Mouse (Mus musculus) limb, embryonic 15.5 days (tissue): ENCODE measurements around the gene Gtse1. TPM values are rescaled to one million over a fixed set of nuclear protein-coding genes. Genes with fewer than 3 reads are reported as not detected.

Experiments
- ATAC-seq: fragments of 200-750 bp; cut with Nextera tagmentation; 2 replicates; pipeline ENCODE4 v1.8.0; 2017; ENCODE audit warnings: low read depth, moderate TSS enrichment; ENCODE audit not compliant: insufficient number of reproducible peaks, low FRiP score, low TSS enrichment
- H3K27ac ChIP-seq: fragments of 300-500 bp; sonication (generic); 2 replicates; pipeline ENCODE4 v1.5.1; 2015; ENCODE audit warnings: moderate library complexity, mild to moderate bottlenecking, inconsistent platforms
- H3K27me3 ChIP-seq: fragments of 300-500 bp; sonication (generic); 2 replicates; pipeline ENCODE4 v1.6.1; 2015; ENCODE audit warnings: inconsistent platforms
- H3K36me3 ChIP-seq: fragments of 300-500 bp; sonication (generic); 2 replicates; pipeline ENCODE4 v1.6.1; 2015; ENCODE audit warnings: inconsistent platforms
- H3K4me1 ChIP-seq: fragments of 300-500 bp; sonication (generic); 2 replicates; pipeline ENCODE4 v1.6.1; 2015; ENCODE audit warnings: inconsistent platforms
- H3K4me2 ChIP-seq: fragments of 300-500 bp; sonication (generic); 2 replicates; pipeline ENCODE4 v1.6.1; 2015; ENCODE audit warnings: mild to moderate bottlenecking, inconsistent platforms
- H3K4me3 ChIP-seq: fragments of 300-500 bp; sonication (generic); 2 replicates; pipeline ENCODE4 v1.5.1; 2015; ENCODE audit warnings: mild to moderate bottlenecking, inconsistent platforms
- H3K9ac ChIP-seq: fragments of 300-500 bp; sonication (generic); 2 replicates; pipeline ENCODE4 v1.6.1; 2015; ENCODE audit warnings: inconsistent platforms
- H3K9me3 ChIP-seq: fragments of 300-500 bp; sonication (generic); 2 replicates; pipeline ENCODE4 v1.6.1; 2016; ENCODE audit warnings: inconsistent platforms
- WGBS: fragments of 180-500 bp; shearing (Covaris S2); methylation state at CpG from one replicate; pipeline ENCODE4 v1.1.7; 2015; 5-methylcytosine and 5-hydroxymethylcytosine counted together
- polyA plus RNA-seq: library from polyadenylated mRNA; unstranded; fragments of >200 nt; fragmentation: Nextera tagmentation; extraction: Ambion mirVana; gene quantifications from 2 replicates; pipeline ENCODE4 v1.2.1, GENCODE M21; 2015

Gene Gtse1
- polyA plus RNA-seq, result 19.5 and 19.6 TPM in 2 replicates

DNA sequence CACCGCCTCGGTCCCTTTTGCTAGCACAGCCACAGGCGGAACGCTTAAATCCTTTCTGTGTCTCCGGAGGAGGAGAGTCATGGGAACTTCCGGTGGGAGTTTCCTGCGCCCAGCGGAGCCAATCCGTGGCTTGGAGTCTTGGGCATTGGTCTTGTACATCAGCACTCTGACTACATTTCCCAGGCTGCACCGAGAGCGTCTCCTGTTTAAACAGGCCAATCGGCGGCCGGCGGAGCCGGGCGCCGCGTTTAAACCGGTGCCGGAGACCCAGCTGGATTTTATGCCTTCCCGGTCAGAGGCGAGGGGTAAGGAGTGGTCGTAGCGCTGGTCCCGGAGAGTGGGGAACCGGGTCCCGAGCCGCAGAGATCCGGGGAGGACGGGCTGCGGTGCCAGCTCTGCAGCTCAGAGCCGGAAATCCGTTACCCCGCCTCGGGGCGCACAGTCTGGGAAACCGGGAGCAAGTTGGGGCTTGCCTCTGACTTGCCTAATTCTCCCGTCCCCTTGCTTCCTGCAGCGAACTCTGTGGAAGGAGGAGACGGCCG is at the start of gene Gtse1:
Gene Gtse1 (plus strand): TSS at position 256 of the 542 bp plus-strand sequence.
- Histone ChIP-seq H3K4me3 (peak within 1 kb of the TSS; percentile 77), H3K27me3 (no peaks in the 10 kb centered on the region), H3K9ac (peak within 1 kb of the TSS; percentile 64), H3K36me3 (peaks cover 29% of the 10 kb centered on the region), H3K27ac (peak within 1 kb of the TSS; percentile 75), H3K4me1 (peaks cover 24% of the 10 kb centered on the region), H3K9me3 (no peaks in the 10 kb centered on the region), H3K4me2 (peak within 1 kb of the TSS; percentile 89)
- WGBS, result under 1% methylated on average over 42 of the region's 42 CpGs
- peak; percentile 95 for ATAC-seq

DNA sequence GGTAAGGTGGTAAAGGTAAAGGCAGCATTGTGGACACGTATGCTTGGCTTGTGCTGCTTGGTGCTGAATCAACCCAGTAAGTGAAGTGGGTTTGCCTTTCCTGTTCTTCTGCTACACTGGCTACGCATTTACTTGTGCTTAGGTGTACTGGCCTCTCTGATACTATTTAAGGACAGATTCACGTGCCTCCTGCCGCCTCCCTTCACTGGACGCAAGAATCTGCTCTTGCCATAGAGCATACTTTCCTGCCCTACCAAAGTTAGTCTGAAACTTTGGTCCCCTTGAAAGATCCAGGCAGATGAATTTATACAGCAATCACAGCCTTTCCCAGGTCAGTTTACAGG is 49.1 kb upstream of the Gtse1 start:
- no peaks in the 10 kb centered on the region for H3K9me3 ChIP-seq
- H3K36me3 ChIP-seq, result peaks cover 5% of the 10 kb centered on the region; the same call in 1 of the 2 replicates
- H3K27ac ChIP-seq, result no peak overlapping the region
- no peak for ATAC-seq
- H3K9ac ChIP-seq, result peak overlapping the region; percentile 59; the same call in 1 of the 2 replicates
- peak overlapping the region; percentile 69 for H3K4me2 ChIP-seq
- no peaks in the 10 kb centered on the region for H3K27me3 ChIP-seq
- H3K4me3 ChIP-seq, result peak overlapping the region; percentile 62
- peaks cover 11% of the 10 kb centered on the region for H3K4me1 ChIP-seq
- 80% methylated on average over 5 of the region's 5 CpGs for WGBS

DNA sequence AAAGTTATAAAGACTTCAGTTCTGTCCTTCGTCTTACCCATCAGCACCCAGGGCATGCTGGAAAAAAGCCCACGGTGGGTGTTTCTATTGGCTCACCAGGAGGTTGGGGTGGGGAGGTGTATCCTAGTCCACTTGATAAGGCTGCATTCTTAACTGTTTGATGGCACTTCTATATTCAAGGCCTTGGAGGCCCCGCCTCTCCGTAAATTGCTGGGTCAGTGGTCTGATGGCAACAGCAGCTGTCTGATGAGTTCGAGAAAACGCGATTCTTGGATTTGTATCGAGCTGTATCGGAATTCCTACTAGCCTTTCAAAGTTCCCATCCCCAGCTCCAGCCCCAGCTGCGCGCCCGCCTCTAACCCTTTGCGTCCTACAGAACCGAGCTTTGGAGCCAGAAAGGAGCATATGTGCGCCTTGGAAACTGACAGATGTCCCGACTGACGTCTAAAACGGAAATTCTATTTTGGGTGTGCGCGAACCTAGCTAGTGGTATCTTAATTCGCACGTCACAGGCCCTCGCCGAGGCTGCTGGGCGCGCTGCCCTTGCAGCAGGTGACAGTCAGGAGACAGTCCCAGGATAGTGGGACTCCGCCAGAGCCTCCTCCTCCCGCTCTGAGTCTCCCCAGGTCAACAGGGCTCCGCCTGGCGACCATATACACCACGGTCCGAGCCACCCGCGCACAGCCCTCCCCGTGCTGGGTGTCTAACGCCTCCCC is 48.6 kb upstream of the Gtse1 start:
- ATAC-seq, result peak; percentile 75
- Histone ChIP-seq H3K9ac (peak overlapping the region; percentile 59), H3K27me3 (no peaks in the 10 kb centered on the region), H3K4me1 (peaks cover 11% of the 10 kb centered on the region), H3K36me3 (peaks cover 5% of the 10 kb centered on the region; the same call in 1 of the 2 replicates), H3K27ac (peak overlapping the region; percentile 92), H3K9me3 (no peaks in the 10 kb centered on the region; the same call in 1 of the 2 replicates), H3K4me3 (peak overlapping the region; percentile 62), H3K4me2 (peak overlapping the region; percentile 69)
- WGBS, result 5% methylated on average over 35 of the region's 36 CpGs

DNA sequence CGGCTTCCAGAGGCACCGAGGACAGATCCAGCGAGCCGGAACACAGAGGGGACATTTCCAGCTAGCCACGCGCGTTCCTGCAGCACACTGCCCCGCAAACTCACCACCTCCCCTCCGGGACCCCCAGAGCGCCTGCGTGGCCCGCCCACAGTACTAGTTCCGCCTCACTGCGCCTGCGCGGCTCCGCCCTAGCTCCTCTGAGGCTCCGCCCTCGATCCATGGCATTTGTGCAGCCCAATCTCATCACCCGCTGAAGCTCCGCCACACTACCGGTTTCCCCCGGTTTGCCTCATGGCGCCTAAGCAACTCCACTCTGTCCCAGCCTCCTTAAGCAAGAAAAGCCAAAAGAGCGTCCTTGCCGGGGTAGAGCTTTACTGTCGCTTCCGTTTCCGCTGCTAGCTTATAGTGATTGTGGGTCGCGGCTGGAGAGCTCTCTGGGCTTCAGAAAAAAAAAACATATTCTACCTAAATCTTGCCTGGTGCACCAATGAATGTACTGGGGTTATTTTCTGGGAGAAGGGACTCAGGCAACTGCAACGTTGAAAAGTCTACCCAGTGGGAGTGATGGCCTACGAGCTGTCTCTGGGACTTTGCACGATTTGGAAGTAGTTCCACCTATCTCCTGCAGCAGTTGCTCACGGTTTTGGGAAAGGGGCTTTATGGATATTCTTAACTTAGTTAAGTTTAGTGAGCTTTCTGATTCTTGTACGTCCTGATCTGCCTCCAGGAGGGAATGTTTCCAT is 47.8 kb upstream of the Gtse1 start, which contains the start of gene Cdpf1:
Gene Cdpf1 (minus strand): TSS at position 163 of the 743 bp plus-strand sequence.
- Histone ChIP-seq H3K4me2 (peak within 1 kb of the TSS; percentile 69), H3K9ac (peak within 1 kb of the TSS; percentile 59), H3K36me3 (peaks cover 5% of the 10 kb centered on the region; the same call in 1 of the 2 replicates), H3K4me3 (peak within 1 kb of the TSS; percentile 62), H3K9me3 (no peaks in the 10 kb centered on the region; the same call in 1 of the 2 replicates), H3K27me3 (no peaks in the 10 kb centered on the region), H3K4me1 (peaks cover 11% of the 10 kb centered on the region), H3K27ac (peak within 1 kb of the TSS; percentile 92)
- ATAC-seq, result peak; percentile 91
- WGBS, result 2% methylated on average over 36 of the region's 36 CpGs

DNA sequence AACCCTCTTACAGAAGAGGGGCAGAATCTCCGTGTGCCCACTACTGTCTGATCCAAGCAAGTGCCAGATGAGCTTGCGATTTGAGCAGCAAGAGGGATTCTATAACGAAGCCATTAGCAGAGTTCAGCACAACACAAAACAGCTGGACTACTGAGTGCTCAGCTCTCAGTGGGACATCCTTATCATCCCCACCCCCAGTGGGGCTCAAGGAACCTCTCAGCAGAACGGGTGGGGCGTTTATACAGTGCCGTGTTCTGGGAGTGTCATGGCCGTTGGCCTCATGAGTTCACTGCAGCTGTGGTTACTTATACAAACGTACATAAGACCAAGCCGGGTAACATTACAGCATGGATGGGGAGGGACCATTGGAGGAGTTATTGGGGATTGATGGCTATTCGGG is 46.1 kb upstream of the Gtse1 start:
- Histone ChIP-seq H3K4me2 (no peak overlapping the region), H3K9me3 (no peaks in the 10 kb centered on the region; the same call in 1 of the 2 replicates), H3K27ac (no peak overlapping the region), H3K4me3 (no peak overlapping the region), H3K36me3 (no peaks in the 10 kb centered on the region), H3K27me3 (no peaks in the 10 kb centered on the region), H3K9ac (no peak overlapping the region), H3K4me1 (peaks cover 11% of the 10 kb centered on the region)
- ATAC-seq, result no peak
- WGBS, result 70% methylated on average over 10 of the region's 10 CpGs

DNA sequence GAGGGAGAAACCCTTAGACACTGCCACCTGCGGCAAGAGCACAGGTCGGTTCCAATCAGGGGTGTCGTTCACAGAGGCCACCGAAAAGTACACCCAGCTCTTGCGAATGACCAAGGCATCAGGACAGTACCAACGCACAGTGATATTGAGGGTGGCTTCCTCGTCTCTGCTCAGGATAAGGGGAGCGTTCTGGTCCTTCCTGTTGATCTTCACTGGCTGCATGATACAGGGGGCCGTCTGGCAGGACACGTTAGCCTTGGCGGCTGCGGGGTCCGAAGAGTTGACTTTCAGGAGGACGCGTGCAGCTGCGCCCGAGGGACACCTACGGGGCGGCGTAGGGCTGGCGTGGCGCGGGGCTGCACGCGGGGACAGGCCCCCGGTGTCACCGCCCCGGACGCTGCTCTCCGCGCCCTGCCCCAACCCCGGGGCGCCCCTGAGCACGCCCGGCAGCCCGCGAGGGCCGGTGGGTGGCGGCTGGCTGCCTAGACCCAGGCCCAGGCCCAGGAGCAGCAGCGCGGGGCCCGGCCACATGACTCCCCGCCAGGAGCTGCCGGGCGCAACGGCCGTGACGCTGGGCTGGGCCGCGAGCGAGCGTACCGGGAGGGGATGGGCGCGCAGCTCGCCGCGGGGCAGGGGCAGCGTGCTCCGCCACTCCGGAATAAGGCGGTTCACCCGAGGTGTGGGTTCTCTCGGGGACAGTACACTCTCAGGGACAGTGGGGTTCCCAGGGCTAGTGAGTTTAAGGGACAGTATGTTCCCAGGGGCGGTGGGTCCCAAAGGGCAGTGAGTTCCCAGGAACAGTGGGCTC is 38.1 kb upstream of the Gtse1 start, which contains the start of gene Pkdrej:
Gene Pkdrej (minus strand): TSS at position 532 of the 808 bp plus-strand sequence.
- Histone ChIP-seq H3K4me2 (peak within 1 kb of the TSS; percentile 93), H3K27me3 (peaks cover 12% of the 10 kb centered on the region; the same call in 1 of the 2 replicates), H3K9me3 (no peaks in the 10 kb centered on the region; the same call in 1 of the 2 replicates), H3K4me3 (peak within 1 kb of the TSS; percentile 52), H3K4me1 (peaks cover 13% of the 10 kb centered on the region), H3K9ac (peak within 1 kb of the TSS; percentile 64), H3K27ac (no peak within 1 kb of the TSS), H3K36me3 (no peaks in the 10 kb centered on the region)
- 1% methylated on average over 65 of the region's 65 CpGs for WGBS
- peak; percentile 61 for ATAC-seq

DNA sequence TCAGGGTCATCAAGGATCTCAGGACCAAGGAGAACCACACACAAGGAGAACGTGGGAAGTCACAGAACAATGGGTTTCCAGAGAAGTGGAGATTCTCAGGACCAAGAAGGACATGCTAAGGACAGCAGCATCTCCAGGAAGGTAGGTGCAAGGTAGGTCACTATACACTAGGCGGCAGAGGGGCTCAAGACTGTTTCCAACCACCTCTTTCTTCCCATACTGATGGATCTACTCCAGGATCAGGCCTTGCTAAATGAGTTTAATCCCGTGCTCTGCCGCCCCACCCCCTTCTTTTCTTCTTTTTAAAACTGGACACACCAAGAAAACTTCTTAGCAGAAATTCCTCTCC is 37.6 kb upstream of the Gtse1 start:
- WGBS, result 10% methylated on average over 4 of the region's 4 CpGs
- ATAC-seq, result peak; percentile 24; the same call in 1 of the 2 replicates
- Histone ChIP-seq H3K27me3 (peaks cover 12% of the 10 kb centered on the region; the same call in 1 of the 2 replicates), H3K4me1 (peaks cover 13% of the 10 kb centered on the region), H3K27ac (no peak overlapping the region), H3K9me3 (no peaks in the 10 kb centered on the region), H3K36me3 (no peaks in the 10 kb centered on the region), H3K9ac (peak overlapping the region; percentile 64), H3K4me3 (peak overlapping the region; percentile 52), H3K4me2 (peak overlapping the region; percentile 93)

DNA sequence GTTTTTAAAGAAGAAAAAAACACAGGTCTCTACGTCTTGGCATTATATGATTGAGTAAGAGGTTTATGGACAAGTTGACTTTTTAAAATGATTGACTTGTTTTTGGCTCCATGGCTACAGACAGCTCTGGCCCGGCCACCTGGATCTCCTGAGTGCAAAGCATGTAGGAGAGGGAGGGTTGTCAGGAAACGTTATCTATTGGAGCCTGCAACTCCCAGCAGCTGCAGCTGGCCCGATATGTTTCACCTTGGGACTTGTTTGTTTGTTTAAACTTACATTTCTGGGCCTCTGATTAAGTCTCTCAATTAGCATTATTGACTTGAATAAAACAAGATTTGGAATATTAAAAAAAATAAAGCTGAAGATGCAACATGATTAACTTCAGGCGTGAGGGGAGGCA is 32.9 kb upstream of the Gtse1 start:
- Histone ChIP-seq H3K4me3 (no peak overlapping the region), H3K36me3 (no peaks in the 10 kb centered on the region), H3K27me3 (no peaks in the 10 kb centered on the region), H3K4me2 (no peak overlapping the region), H3K9me3 (no peaks in the 10 kb centered on the region), H3K9ac (no peak overlapping the region), H3K27ac (no peak overlapping the region), H3K4me1 (peaks cover 10% of the 10 kb centered on the region)
- WGBS, result 56% methylated on average over 5 of the region's 5 CpGs
- ATAC-seq, result no peak

DNA sequence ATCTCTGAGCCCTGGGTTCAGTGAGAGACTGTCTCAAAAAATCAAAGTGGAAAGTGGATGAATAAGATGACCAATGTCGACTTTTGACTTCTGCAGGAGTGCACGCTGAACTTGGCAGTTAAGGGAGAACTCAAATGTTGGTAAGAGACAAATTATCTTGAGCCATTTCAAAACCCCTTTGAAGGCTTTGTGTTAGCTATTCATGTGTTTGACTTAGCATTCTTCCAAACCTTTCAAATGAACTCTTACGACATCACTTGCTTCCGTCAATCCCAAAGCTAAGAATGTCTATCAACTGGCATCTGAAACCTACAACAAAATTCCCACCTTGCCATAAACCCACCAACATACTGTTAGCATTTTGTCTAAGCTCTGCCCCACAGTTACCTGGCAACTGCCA is 31.5 kb upstream of the Gtse1 start:
- Histone ChIP-seq H3K27ac (no peak overlapping the region), H3K4me2 (no peak overlapping the region), H3K9me3 (no peaks in the 10 kb centered on the region), H3K9ac (no peak overlapping the region), H3K27me3 (no peaks in the 10 kb centered on the region), H3K4me1 (peaks cover 16% of the 10 kb centered on the region), H3K36me3 (no peaks in the 10 kb centered on the region), H3K4me3 (no peak overlapping the region)
- no peak for ATAC-seq
- WGBS, result 86% methylated on average over 4 of the region's 4 CpGs

DNA sequence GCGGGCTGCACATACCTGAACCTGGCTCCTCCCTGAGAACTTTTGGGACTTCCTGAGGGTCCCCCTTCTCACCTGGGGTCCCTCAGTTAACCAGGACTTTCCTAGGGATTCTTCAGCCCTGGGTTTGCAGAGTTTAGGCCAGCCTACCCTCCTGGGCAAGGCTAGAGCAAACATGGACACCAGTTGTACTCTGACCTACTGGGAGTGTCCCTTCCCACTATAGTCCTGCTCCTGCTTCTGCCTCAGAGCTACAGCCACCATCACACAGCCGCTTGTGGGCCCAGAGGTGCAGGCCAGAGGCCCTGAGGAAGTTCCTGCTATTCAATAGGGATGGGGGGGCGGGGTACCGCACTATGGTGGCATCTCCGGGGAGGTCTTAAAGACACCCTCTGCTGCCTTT is 30.1 kb upstream of the Gtse1 start:
- no peak overlapping the region for H3K4me2 ChIP-seq
- no peaks in the 10 kb centered on the region for H3K27me3 ChIP-seq
- H3K4me1 ChIP-seq, result peaks cover 17% of the 10 kb centered on the region
- H3K9me3 ChIP-seq, result no peaks in the 10 kb centered on the region
- H3K36me3 ChIP-seq, result no peaks in the 10 kb centered on the region
- no peak overlapping the region for H3K27ac ChIP-seq
- ATAC-seq, result no peak
- H3K9ac ChIP-seq, result no peak overlapping the region
- WGBS, result 82% methylated on average over 5 of the region's 5 CpGs
- no peak overlapping the region for H3K4me3 ChIP-seq

DNA sequence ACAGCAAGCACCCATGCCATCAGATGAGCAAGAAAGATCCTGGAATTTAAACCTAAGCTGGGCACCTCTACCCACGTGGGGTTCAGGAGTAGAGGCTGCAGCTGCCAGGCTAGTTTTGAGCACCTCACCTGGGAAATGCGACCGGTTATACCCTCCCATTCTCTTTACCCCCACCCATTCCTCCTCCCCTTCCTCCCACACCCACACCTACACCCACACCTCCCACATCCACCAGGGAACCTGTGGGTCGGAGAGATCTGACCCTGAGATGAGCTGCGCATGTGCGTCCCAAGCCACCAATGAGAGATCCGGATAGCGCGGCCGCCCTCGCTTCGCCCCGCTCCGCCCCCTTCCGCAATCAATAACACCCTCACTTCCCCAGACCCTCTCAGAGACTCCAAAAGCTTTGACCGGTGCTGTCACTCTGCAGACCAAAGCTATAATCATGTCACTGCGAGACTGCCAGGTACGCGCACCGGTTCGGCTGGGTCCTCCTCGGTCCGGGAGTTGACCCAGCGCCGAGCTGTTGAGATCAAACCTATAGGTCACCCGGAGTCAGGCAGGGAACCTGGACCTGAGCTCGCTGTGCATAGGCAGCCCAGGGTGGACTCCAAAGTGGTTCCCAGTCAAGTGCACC is 27.5 kb upstream of the Gtse1 start, which contains the start of gene Ttc38:
Gene Ttc38 (plus strand): TSS at position 353 of the 637 bp plus-strand sequence.
- H3K9me3 ChIP-seq, result no peaks in the 10 kb centered on the region
- peak within 1 kb of the TSS; percentile 83 for H3K4me2 ChIP-seq
- WGBS, result under 1% methylated on average over 27 of the region's 27 CpGs
- no peaks in the 10 kb centered on the region for H3K36me3 ChIP-seq
- H3K9ac ChIP-seq, result peak within 1 kb of the TSS; percentile 56
- H3K4me3 ChIP-seq, result peak within 1 kb of the TSS; percentile 64
- ATAC-seq, result peak; percentile 74; the same call in 1 of the 2 replicates
- H3K27me3 ChIP-seq, result no peaks in the 10 kb centered on the region
- H3K4me1 ChIP-seq, result peaks cover 17% of the 10 kb centered on the region
- H3K27ac ChIP-seq, result peak within 1 kb of the TSS; percentile 73
